Mouse (Mus musculus): ENCODE results near the gene Oprd1. TPM values are rescaled to one million over a fixed set of nuclear protein-coding genes. Genes with fewer than 3 reads are reported as not detected.

Oprd1 gene
- polyA plus RNA-seq, 1 experiment from 2014 or later, result not detected

- Histone ChIP-seq H3K4me3 (ENCODE audit: low read depth, low read length) (peak overlapping the region; percentile 43), H3K4me1 (ENCODE audit: insufficient read depth) (peaks cover 57% of the 10 kb centered on the region), H3K36me3 (replicated peaks; ENCODE audit: insufficient read depth, low read length) (peaks cover 5% of the 10 kb centered on the region; the same call in 1 of the 2 replicates), H3K4me2 (ENCODE audit: low read depth, low read length) (peak overlapping the region; percentile 85), H3K9ac (replicated peaks) (peak overlapping the region; percentile 79), H3K27ac (ENCODE audit: low read depth) (peak overlapping the region; percentile 100), H3K27me3 (ENCODE audit: insufficient read depth, low read length) (no peaks in the 10 kb centered on the region), H3K9me3 (ENCODE audit: low read length) (no peaks in the 10 kb centered on the region)
- WGBS (ENCODE audit: insufficient replicate concordance), result 12% methylated on average over 20 of the region's 20 CpGs
- no peak for TF ChIP-seq CTCF (IDR thresholded peaks at IDR 0.05; ENCODE audit: low read depth)
- peak; percentile 98 for TF ChIP-seq EP300 (IDR thresholded peaks at IDR 0.05; ENCODE audit: low read depth)
- ATAC-seq, result peak; percentile 57
- DNase-seq, result peak; percentile 92
These were observed 67.5 kb downstream of the Oprd1 start for GRCm38 (mm10) chr4:132076480-132077405.

- no peaks in the 10 kb centered on the region for H3K27me3 ChIP-seq (ENCODE audit: insufficient read depth, low read length)
- no peak for ATAC-seq
- peaks cover 14% of the 10 kb centered on the region for H3K36me3 ChIP-seq (replicated peaks; ENCODE audit: insufficient read depth, low read length)
- peak overlapping the region; percentile 85 for H3K4me2 ChIP-seq (ENCODE audit: low read depth, low read length)
- DNase-seq, result no peak
- 40% methylated on average over 1 of the region's 1 CpGs for WGBS (ENCODE audit: insufficient replicate concordance)
- H3K27ac ChIP-seq (ENCODE audit: low read depth), result peak overlapping the region; percentile 100
- H3K9me3 ChIP-seq (ENCODE audit: low read length), result no peaks in the 10 kb centered on the region
- H3K4me3 ChIP-seq (ENCODE audit: low read depth, low read length), result no peak overlapping the region
- H3K9ac ChIP-seq (replicated peaks), result peak overlapping the region; percentile 17
- peaks cover 61% of the 10 kb centered on the region for H3K4me1 ChIP-seq (ENCODE audit: insufficient read depth)
- TF ChIP-seq CTCF (IDR thresholded peaks at IDR 0.05; ENCODE audit: low read depth) (no peak), EP300 (IDR thresholded peaks at IDR 0.05; ENCODE audit: low read depth) (no peak)
These were observed 68.5 kb downstream of the Oprd1 start for GRCm38 (mm10) chr4:132075796-132076195.

GRCm38 (mm10) chr4:132074933-132075769 lies 69.1 kb downstream of the Oprd1 start, which contains the start of gene Epb41:
Gene Epb41, minus strand, starts transcription at chr4:132075321.
- peaks cover 20% of the 10 kb centered on the region for H3K36me3 ChIP-seq (replicated peaks; ENCODE audit: insufficient read depth, low read length)
- no peaks in the 10 kb centered on the region for H3K27me3 ChIP-seq (ENCODE audit: insufficient read depth, low read length)
- DNase-seq (peak; percentile 100), ATAC-seq (peak; percentile 82)
- peak within 1 kb of the TSS; percentile 100 for H3K27ac ChIP-seq (ENCODE audit: low read depth)
- H3K9ac ChIP-seq (replicated peaks), result peak within 1 kb of the TSS; percentile 97
- H3K9me3 ChIP-seq (ENCODE audit: low read length), result no peaks in the 10 kb centered on the region
- peaks cover 61% of the 10 kb centered on the region for H3K4me1 ChIP-seq (ENCODE audit: insufficient read depth)
- H3K4me3 ChIP-seq (ENCODE audit: low read depth, low read length), result peak within 1 kb of the TSS; percentile 95
- peak; percentile 22; the same call in 1 of the 2 replicates for TF ChIP-seq CTCF (IDR thresholded peaks at IDR 0.05; ENCODE audit: low read depth)
- TF ChIP-seq EP300 (IDR thresholded peaks at IDR 0.05; ENCODE audit: low read depth), result peak; percentile 77
- peak within 1 kb of the TSS; percentile 85 for H3K4me2 ChIP-seq (ENCODE audit: low read depth, low read length)
- WGBS (ENCODE audit: insufficient replicate concordance), result 1% methylated on average over 47 of the region's 47 CpGs

- DNase-seq (peak; percentile 67), ATAC-seq (peak; percentile 4; the same call in 1 of the 2 replicates)
- H3K36me3 ChIP-seq (replicated peaks; ENCODE audit: insufficient read depth, low read length), result peaks cover 28% of the 10 kb centered on the region
- peak within 1 kb of the TSS; percentile 97 for H3K9ac ChIP-seq (replicated peaks)
- H3K4me1 ChIP-seq (ENCODE audit: insufficient read depth), result peaks cover 64% of the 10 kb centered on the region
- peak within 1 kb of the TSS; percentile 100 for H3K27ac ChIP-seq (ENCODE audit: low read depth)
- peak within 1 kb of the TSS; percentile 85 for H3K4me2 ChIP-seq (ENCODE audit: low read depth, low read length)
- peak within 1 kb of the TSS; percentile 95 for H3K4me3 ChIP-seq (ENCODE audit: low read depth, low read length)
- 1% methylated on average over 41 of the region's 42 CpGs for WGBS (ENCODE audit: insufficient replicate concordance)
- no peaks in the 10 kb centered on the region for H3K9me3 ChIP-seq (ENCODE audit: low read length)
- TF ChIP-seq EP300 (IDR thresholded peaks at IDR 0.05; ENCODE audit: low read depth), result no peak
- TF ChIP-seq CTCF (IDR thresholded peaks at IDR 0.05; ENCODE audit: low read depth), result no peak
- H3K27me3 ChIP-seq (ENCODE audit: insufficient read depth, low read length), result no peaks in the 10 kb centered on the region
These were observed 70.0 kb downstream of the Oprd1 start, which contains the start of gene Gm10300 for GRCm38 (mm10) chr4:132074077-132074932. Gene Gm10300, plus strand, starts transcription at chr4:132074697.

- DNase-seq, result peak; percentile 59
- WGBS (ENCODE audit: insufficient replicate concordance), result 74% methylated on average over 6 of the region's 6 CpGs
- Histone ChIP-seq H3K9me3 (ENCODE audit: low read length) (no peaks in the 10 kb centered on the region), H3K36me3 (replicated peaks; ENCODE audit: insufficient read depth, low read length) (peaks cover 38% of the 10 kb centered on the region), H3K4me2 (ENCODE audit: low read depth, low read length) (peak overlapping the region; percentile 85), H3K4me3 (ENCODE audit: low read depth, low read length) (peak overlapping the region; percentile 95), H3K27me3 (ENCODE audit: insufficient read depth, low read length) (no peaks in the 10 kb centered on the region), H3K9ac (replicated peaks) (peak overlapping the region; percentile 97), H3K4me1 (ENCODE audit: insufficient read depth) (peaks cover 61% of the 10 kb centered on the region), H3K27ac (ENCODE audit: low read depth) (peak overlapping the region; percentile 96)
- ATAC-seq, result no peak
- TF ChIP-seq CTCF (IDR thresholded peaks at IDR 0.05; ENCODE audit: low read depth) (peak; percentile 49), EP300 (IDR thresholded peaks at IDR 0.05; ENCODE audit: low read depth) (no peak)
These were observed 71.3 kb downstream of the Oprd1 start for GRCm38 (mm10) chr4:132072946-132073345.
